ENCODE assay signal across 8 mouse cellular contexts in the genomic region with DNA sequence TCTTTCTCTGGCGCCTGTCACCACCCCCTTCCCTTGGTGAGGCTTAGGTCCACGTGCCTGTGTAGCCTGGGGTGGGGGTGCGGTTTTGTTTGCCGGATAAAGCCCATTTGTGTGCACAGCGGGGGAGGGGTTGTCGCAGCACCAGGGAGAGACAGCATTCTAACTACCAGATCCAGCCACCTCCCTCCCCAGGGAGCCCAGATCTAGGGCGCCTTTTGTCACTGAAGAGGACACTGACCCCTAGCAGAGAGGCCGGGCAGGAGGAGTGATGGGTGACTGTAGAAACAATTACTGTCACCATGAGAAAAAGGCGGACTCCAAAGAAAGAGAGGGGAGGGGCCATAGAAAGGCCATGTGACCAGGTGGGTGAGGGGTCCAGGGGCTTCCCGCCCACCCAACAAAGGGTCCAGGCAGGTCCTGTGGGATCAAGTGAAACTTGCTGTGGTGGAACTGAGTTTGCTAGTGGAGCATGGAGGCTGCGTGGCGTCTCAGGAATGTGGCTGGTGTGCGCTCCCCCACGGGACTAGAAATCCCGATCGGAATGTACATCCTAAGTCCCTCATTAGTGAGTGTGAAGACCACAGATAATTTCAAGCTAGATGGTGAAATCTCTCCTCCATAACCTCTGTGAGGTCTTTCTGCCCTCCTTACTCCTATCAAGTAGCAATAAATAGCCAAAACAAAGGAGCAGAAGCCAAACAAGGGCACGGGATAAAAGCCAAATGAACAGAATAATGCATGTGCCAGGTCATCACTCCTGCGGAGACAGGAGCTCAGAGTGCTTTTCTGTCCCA. TPM values are rescaled to one million over a fixed set of nuclear protein-coding genes. Genes with fewer than 3 reads are reported as not detected.
DNase-seq lines count a peak whose midpoint lies in the region; ATAC-seq and TF ChIP-seq lines count a peak whose summit lies in the region.

No protein-coding gene starts in this region.

- no peaks in the 10 kb centered on the region for H3K27me3 ChIP-seq in cerebellum, adult 2 months (ENCODE audit: control insufficient read depth, insufficient read depth, low read length)
- no peaks in the 10 kb centered on the region for H3K27me3 ChIP-seq in Patski
- H3K27me3 ChIP-seq in forebrain, embryonic 15.5 days, result peaks cover 5% of the 10 kb centered on the region; the same call in 1 of the 2 replicates
- H3K27me3 ChIP-seq in liver, embryonic 13.5 days, result peaks cover 88% of the 10 kb centered on the region
- no peaks in the 10 kb centered on the region for H3K27me3 ChIP-seq in neural tube, embryonic 11.5 days (ENCODE audit: control insufficient read depth, insufficient read depth, low read length)

- no peak for TF ChIP-seq CTCF in cerebellum, adult 2 months (IDR thresholded peaks at IDR 0.05; ENCODE audit: borderline replicate concordance, insufficient read depth, low read depth, low read length)
- no peak for TF ChIP-seq CTCF in Patski (IDR thresholded peaks at IDR 0.05)

- H3K4me3 ChIP-seq in cerebellum, adult 2 months (replicated peaks; ENCODE audit: insufficient read depth, low read depth, low read length), result peak overlapping the region; percentile 4
- peak overlapping the region; percentile 37 for H3K4me3 ChIP-seq in forebrain, embryonic 15.5 days
- peak overlapping the region; percentile 41 for H3K4me3 ChIP-seq in liver, embryonic 13.5 days (replicated peaks)
- peak overlapping the region; percentile 26 for H3K4me3 ChIP-seq in neural tube, embryonic 11.5 days (ENCODE audit: low read depth, low read length)

- H3K9ac ChIP-seq in forebrain, embryonic 15.5 days (replicated peaks), result peak overlapping the region; percentile 34
- peak overlapping the region; percentile 29; the same call in 1 of the 2 replicates for H3K9ac ChIP-seq in liver, embryonic 13.5 days
- H3K9ac ChIP-seq in neural tube, embryonic 11.5 days (ENCODE audit: low read length), result peak overlapping the region; percentile 50

- no peak for TF ChIP-seq POLR2A in cerebellum, adult 2 months (IDR thresholded peaks at IDR 0.05; ENCODE audit: borderline replicate concordance, insufficient read depth, low read length)

- in situ Hi-C loops in Patski (cut with MboI; ENCODE audit: low pct_unique_long_range_greater_than_20kb), result no loop called here

- no peaks in the 10 kb centered on the region for H3K9me3 ChIP-seq in forebrain, embryonic 15.5 days
- H3K9me3 ChIP-seq in liver, embryonic 13.5 days (replicated peaks), result no peaks in the 10 kb centered on the region
- no peaks in the 10 kb centered on the region for H3K9me3 ChIP-seq in neural tube, embryonic 11.5 days (ENCODE audit: control insufficient read depth, low read length)

- no peak for ATAC-seq in cerebellum, adult (ENCODE audit: insufficient number of reproducible peaks, low FRiP score, low TSS enrichment)
- ATAC-seq in Patski, result peak; percentile 45
- peak; percentile 39 for ATAC-seq in forebrain, embryonic 15.5 days (replicated peaks)
- ATAC-seq in liver, embryonic 13.5 days (ENCODE audit: low read depth), result peak; percentile 37; the same call in 1 of the 2 replicates
- ATAC-seq in neural tube, embryonic 11.5 days (ENCODE audit: insufficient read depth, low FRiP score, low TSS enrichment), result peak; percentile 75

- POLR2A ChIA-PET in Patski (lab: Charles Lee), result interaction anchor here (0.6 to 3.8 kb wide), 9 partner anchors 9 to 41 kb away, joined by 3 to 16 read pairs (median 5); a partner anchor contains a TSS

- H3K27ac ChIP-seq in cerebellum, adult 2 months (ENCODE audit: insufficient read depth, low read length), result no peak overlapping the region
- 0 out of 2 replicates have a peak overlapping the region, but pooled peaks have one; percentile 12 for H3K27ac ChIP-seq in forebrain, embryonic 15.5 days (replicated peaks)
- peak overlapping the region; percentile 70 for H3K27ac ChIP-seq in liver, embryonic 13.5 days
- peak overlapping the region; percentile 60 for H3K27ac ChIP-seq in neural tube, embryonic 11.5 days (ENCODE audit: low read depth, low read length)

- DNase-seq in cerebellum, adult 2 months, result peak in 1 of 2 experiments; percentile 53
- DNase-seq in Patski (ENCODE audit: low read depth, low spot score), result peak; percentile 71
- peak; percentile 60 for DNase-seq in induced T-regulatory cell, adult 2 months (ENCODE audit: low read depth)
- DNase-seq in liver, embryonic 13.5 days, result no peak
- peak; percentile 78 for DNase-seq in neural tube, embryonic 11.5 days (ENCODE audit: low spot score)
- DNase-seq in frontal cortex, postnatal 36 days (ENCODE audit: low spot score in 2 of 2), result no peak

- CTCF ChIA-PET in Patski (lab: Charles Lee), result interaction anchor here (1.0 to 6.0 kb wide), 20 partner anchors 7 to 61 kb away, joined by 3 to 46 read pairs (median 8); a partner anchor contains a TSS

- 1% methylated on average over 18 of the region's 18 CpGs for WGBS in cerebellum, adult 2 months
- 0% methylated on average over 18 of the region's 18 CpGs for WGBS in forebrain, embryonic 15.5 days
- WGBS in liver, embryonic 13.5 days (ENCODE audit: insufficient replicate concordance), result 1% methylated on average over 18 of the region's 18 CpGs
- 0% methylated on average over 18 of the region's 18 CpGs for WGBS in neural tube, embryonic 11.5 days

- peak overlapping the region; percentile 66 for H3K4me2 ChIP-seq in forebrain, embryonic 15.5 days (replicated peaks)
- H3K4me2 ChIP-seq in liver, embryonic 13.5 days, result peak overlapping the region; percentile 64
- H3K4me2 ChIP-seq in neural tube, embryonic 11.5 days (ENCODE audit: low read depth), result peak overlapping the region; percentile 61

- H3K4me1 ChIP-seq in cerebellum, adult 2 months (ENCODE audit: control insufficient read depth, insufficient read depth, low read length), result peaks cover 4% of the 10 kb centered on the region; the same call in 1 of the 2 replicates
- peaks cover 32% of the 10 kb centered on the region for H3K4me1 ChIP-seq in forebrain, embryonic 15.5 days
- peaks cover 38% of the 10 kb centered on the region for H3K4me1 ChIP-seq in liver, embryonic 13.5 days (replicated peaks)
- peaks cover 13% of the 10 kb centered on the region for H3K4me1 ChIP-seq in neural tube, embryonic 11.5 days (ENCODE audit: control insufficient read depth, insufficient read depth, low read length)

- H3K36me3 ChIP-seq in forebrain, embryonic 15.5 days, result no peaks in the 10 kb centered on the region
- H3K36me3 ChIP-seq in liver, embryonic 13.5 days, result no peaks in the 10 kb centered on the region
- no peaks in the 10 kb centered on the region for H3K36me3 ChIP-seq in neural tube, embryonic 11.5 days (ENCODE audit: control insufficient read depth, insufficient read depth, low read length)

RNA-seq across cellular contexts. Expression of a gene that starts 0.9 kb away (rescaled TPM):
- polyA plus RNA-seq in cerebellum, adult 2 months (2012; rRNA removed), result 49.8 and 63.2 TPM in 2 replicates
- polyA plus RNA-seq in Patski (2021), result 1.2 TPM
- polyA plus RNA-seq in forebrain, embryonic 15.5 days (2015; fragmentation: Nextera tagmentation; extraction: Ambion mirVana), result 10.5 and 14.0 TPM in 2 replicates
- 10.3 and 10.8 TPM in 2 replicates for polyA plus RNA-seq in liver, embryonic 13.5 days (2015; fragmentation: Nextera tagmentation; extraction: Ambion mirVana)
- 35.7 and 36.5 TPM in 2 replicates for polyA plus RNA-seq in neural tube, embryonic 11.5 days (2014; fragmentation: Nextera tagmentation; extraction: Ambion mirVana)

RNA-seq across cellular contexts. Expression of a gene that starts 11.6 kb away (rescaled TPM):
- polyA plus RNA-seq in cerebellum, adult 2 months (2012; rRNA removed), result 78.1 and 80.3 TPM in 2 replicates
- polyA plus RNA-seq in Patski (2021), result 297 TPM
- 31.3 and 39.8 TPM in 2 replicates for polyA plus RNA-seq in forebrain, embryonic 15.5 days (2015; fragmentation: Nextera tagmentation; extraction: Ambion mirVana)
- polyA plus RNA-seq in liver, embryonic 13.5 days (2015; fragmentation: Nextera tagmentation; extraction: Ambion mirVana), result 17.1 and 18.5 TPM in 2 replicates
- 35.9 and 36.2 TPM in 2 replicates for polyA plus RNA-seq in neural tube, embryonic 11.5 days (2014; fragmentation: Nextera tagmentation; extraction: Ambion mirVana)

RNA-seq across cellular contexts. Expression of a gene that starts 13.5 kb away (rescaled TPM):
- 9.0 and 9.3 TPM in 2 replicates for polyA plus RNA-seq in cerebellum, adult 2 months (2012; rRNA removed)
- 0.67 TPM for polyA plus RNA-seq in Patski (2021)
- polyA plus RNA-seq in forebrain, embryonic 15.5 days (2015; fragmentation: Nextera tagmentation; extraction: Ambion mirVana), result 12.7 and 14.7 TPM in 2 replicates
- 6.6 and 8.6 TPM in 2 replicates for polyA plus RNA-seq in liver, embryonic 13.5 days (2015; fragmentation: Nextera tagmentation; extraction: Ambion mirVana)
- 10.8 and 14.6 TPM in 2 replicates for polyA plus RNA-seq in neural tube, embryonic 11.5 days (2014; fragmentation: Nextera tagmentation; extraction: Ambion mirVana)

RNA-seq across cellular contexts. Expression of a gene that starts 23.3 kb away (rescaled TPM):
- polyA plus RNA-seq in cerebellum, adult 2 months (2012; rRNA removed), result 48.4 and 48.7 TPM in 2 replicates
- 6.8 TPM for polyA plus RNA-seq in Patski (2021)
- 4.3 TPM in 2 replicates for polyA plus RNA-seq in forebrain, embryonic 15.5 days (2015; fragmentation: Nextera tagmentation; extraction: Ambion mirVana)
- polyA plus RNA-seq in liver, embryonic 13.5 days (2015; fragmentation: Nextera tagmentation; extraction: Ambion mirVana), result 0.88 and 1.4 TPM in 2 replicates
- polyA plus RNA-seq in neural tube, embryonic 11.5 days (2014; fragmentation: Nextera tagmentation; extraction: Ambion mirVana), result 3.3 and 5.0 TPM in 2 replicates

RNA-seq across cellular contexts. Expression of a gene that starts 23.7 kb away (rescaled TPM):
- polyA plus RNA-seq in cerebellum, adult 2 months (2012; rRNA removed), result 65.1 and 70.4 TPM in 2 replicates
- polyA plus RNA-seq in Patski (2021), result 224 TPM
- polyA plus RNA-seq in forebrain, embryonic 15.5 days (2015; fragmentation: Nextera tagmentation; extraction: Ambion mirVana), result 196 and 207 TPM in 2 replicates
- 163 and 218 TPM in 2 replicates for polyA plus RNA-seq in liver, embryonic 13.5 days (2015; fragmentation: Nextera tagmentation; extraction: Ambion mirVana)
- 119 and 131 TPM in 2 replicates for polyA plus RNA-seq in neural tube, embryonic 11.5 days (2014; fragmentation: Nextera tagmentation; extraction: Ambion mirVana)

Comparison
In these comparisons a context has a peak if more than half of its experiments do, and no peak if none do; other contexts are left out.
1. DNase-seq: peak in Patski (single experiment), induced T-regulatory cell, adult 2 months (single experiment) and neural tube, embryonic 11.5 days (single experiment); none in liver, embryonic 13.5 days (single experiment) and frontal cortex, postnatal 36 days (0 of 2).
2. Peak in every context shown above with its lines, with median percentiles within 50 percentile points of each other: H3K4me3 ChIP-seq, H3K4me2 ChIP-seq and H3K9ac ChIP-seq.